Mouse (Mus musculus): ENCODE measurements around the gene Gstp2. TPM values are rescaled to one million over a fixed set of nuclear protein-coding genes. Genes with fewer than 3 reads are reported as not detected.

Gene Gstp2
- total RNA-seq, 1 experiment from 2014 or later = 65.7 TPM

DNA sequence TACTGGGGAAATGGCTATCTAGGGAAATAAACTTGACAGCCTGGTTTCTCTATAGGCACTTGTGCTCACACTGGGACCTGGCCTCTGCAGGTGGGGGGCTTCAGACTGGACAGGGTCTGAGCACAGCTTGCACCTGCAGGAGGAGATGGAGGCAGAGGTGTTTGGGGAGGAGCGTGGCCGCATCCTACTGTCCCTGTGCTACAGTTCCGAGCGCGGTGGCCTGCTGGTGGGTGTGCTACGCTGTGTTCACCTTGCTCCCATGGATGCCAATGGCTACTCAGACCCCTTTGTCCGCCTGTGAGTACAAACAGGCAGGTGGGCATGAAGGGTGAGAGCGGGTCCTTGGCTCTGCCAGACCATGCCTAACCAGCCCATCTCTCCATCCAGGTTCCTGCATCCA lies 39.9 kb downstream of the Gstp2 start:
- DNase-seq = no peak

GRCm38 (mm10) chr19:4005091-4005490 lies 40.7 kb downstream of the Gstp2 start:
- no peak for DNase-seq

- no peak for DNase-seq
Measured at GRCm38 (mm10) chr19:4004331-4004730, 41.5 kb downstream of the Gstp2 start.

GRCm38 (mm10) chr19:4003641-4004040 lies 42.2 kb downstream of the Gstp2 start:
- DNase-seq = no peak

- no peak for DNase-seq
Measured at GRCm38 (mm10) chr19:4003112-4003511, 42.7 kb downstream of the Gstp2 start, which contains the start of gene Doc2g. Gene Doc2g (plus strand): TSS chr19:4003313.

DNA sequence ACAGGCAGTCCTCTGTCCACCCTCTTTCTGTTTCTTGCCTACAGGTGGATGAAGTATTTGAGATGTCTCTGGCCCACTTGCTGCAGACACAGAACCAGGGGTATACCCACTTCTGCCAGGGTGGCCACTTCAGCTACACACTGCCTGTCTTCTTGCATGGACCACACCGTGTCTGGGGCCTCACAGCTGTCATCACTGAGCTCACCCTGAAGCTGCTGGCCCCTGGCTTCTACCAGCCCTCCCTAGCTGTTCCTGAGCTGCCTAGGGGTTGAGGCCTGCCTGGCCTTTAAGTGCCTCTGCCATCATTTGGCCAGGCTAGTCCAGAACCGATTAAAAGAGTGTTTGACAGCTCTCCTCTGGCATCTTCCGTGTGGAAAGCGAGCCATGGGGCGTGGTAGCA lies 44.1 kb downstream of the Gstp2 start:
- no peak for DNase-seq

GRCm38 (mm10) chr19:4000949-4001525 lies 44.8 kb downstream of the Gstp2 start:
- no peak for DNase-seq

- peak; percentile 90 for DNase-seq
Measured at GRCm38 (mm10) chr19:4000119-4000900, 45.5 kb downstream of the Gstp2 start, which contains the start of the genes Nudt8 and Gm49405. Gene Nudt8 (plus strand): TSS chr19:4000580. Gene Gm49405 (plus strand): TSS chr19:4000626.

DNA sequence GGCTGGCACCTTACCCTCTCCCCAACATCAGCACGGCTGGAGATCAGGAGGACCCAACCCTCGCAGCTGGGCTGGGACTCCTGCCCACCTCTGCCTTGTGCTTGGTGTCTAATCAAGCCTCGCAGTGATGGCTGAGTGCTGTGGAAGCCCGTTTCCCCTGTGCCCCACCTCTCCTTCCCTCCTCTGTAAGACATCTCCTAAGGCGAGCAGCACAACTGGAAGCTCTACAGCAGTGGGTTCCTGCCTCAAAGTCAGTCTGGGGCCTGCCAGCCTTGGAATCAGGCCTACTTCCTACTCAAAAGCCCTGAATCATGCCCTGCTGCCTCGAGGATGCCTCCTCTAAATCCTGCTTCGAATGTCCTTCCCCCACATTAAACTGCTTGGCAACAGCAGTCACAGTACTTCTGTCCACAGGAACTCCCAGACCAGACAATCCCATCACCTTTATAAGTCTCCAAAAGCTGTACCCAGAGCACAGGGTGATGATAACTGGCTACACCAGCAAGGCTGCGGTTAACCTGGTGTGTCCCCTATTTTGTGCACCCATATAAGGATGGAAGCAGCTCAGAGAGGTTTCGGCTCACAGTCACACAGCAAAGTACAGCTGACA lies 46.6 kb downstream of the Gstp2 start:
- DNase-seq = no peak

DNA sequence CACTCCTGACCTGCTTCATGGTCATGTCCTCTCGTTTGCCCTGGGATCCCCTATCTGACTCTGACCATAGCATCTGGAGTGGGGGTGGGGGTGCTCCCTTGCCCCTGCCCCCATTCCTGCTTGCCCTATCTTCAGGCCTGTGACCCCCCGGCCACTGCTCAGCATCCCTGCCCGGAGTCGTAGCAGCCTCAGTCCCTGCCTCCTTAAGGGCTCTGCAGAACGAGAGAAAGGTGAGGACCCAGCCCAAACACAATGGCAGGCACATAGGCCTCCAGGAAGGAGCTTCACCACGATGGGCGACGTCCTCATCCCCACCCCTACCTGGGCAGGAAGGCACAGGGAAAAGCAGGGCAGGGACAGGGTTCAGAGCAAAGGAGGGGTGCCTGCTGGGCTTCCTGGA lies 47.5 kb downstream of the Gstp2 start:
- no peak for DNase-seq

- DNase-seq = no peak
Measured at GRCm38 (mm10) chr19:3997231-3997630, 48.6 kb downstream of the Gstp2 start.

DNA sequence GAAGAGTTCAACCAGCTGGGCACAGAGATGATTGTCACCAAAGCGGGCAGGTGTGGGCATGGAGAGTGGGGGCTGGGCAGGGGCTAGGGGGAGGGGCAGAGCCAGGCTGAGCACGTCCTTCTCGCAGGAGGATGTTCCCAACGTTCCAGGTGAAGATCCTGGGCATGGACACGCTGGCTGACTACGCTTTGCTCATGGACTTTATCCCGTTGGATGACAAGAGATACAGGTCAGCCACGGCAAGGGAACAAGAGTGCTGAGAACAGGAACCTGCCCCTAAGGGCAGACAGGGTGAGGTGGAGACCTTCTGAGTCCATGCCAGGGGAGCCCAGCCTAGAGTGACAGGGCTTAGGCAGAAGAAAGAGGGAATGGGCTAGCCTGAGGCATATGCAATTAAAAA lies 49.1 kb downstream of the Gstp2 start:
- DNase-seq = no peak

GRCm38 (mm10) chr19:3996106-3996505 lies 49.7 kb downstream of the Gstp2 start:
- no peak for DNase-seq

GRCm38 (mm10) chr19:3995505-3995904 lies 50.3 kb downstream of the Gstp2 start:
- DNase-seq = no peak

DNA sequence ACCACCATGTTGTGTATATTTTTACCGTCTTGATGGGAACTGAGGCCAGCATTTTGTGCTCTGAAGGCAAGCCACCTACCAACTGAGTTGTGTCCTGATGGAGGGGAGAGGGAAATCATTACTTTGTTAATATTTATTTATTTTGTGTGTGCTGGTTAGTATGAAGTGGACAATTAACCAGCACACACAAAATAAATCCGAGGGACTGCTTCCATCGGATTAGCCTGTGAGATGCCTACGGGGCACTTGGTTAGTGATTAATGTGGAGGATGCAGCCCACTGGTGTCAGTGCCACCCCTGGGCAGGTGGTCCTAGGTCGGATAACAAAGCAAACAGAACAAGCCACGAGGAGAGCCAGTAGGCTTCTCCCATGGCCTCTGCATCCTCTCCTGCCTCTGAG lies 50.9 kb downstream of the Gstp2 start:
- no peak for DNase-seq

- DNase-seq = no peak
Measured at GRCm38 (mm10) chr19:3992416-3992815, 53.4 kb downstream of the Gstp2 start, which contains the start of gene Tbx10. Gene Tbx10 (plus strand): TSS chr19:3992752.

DNA sequence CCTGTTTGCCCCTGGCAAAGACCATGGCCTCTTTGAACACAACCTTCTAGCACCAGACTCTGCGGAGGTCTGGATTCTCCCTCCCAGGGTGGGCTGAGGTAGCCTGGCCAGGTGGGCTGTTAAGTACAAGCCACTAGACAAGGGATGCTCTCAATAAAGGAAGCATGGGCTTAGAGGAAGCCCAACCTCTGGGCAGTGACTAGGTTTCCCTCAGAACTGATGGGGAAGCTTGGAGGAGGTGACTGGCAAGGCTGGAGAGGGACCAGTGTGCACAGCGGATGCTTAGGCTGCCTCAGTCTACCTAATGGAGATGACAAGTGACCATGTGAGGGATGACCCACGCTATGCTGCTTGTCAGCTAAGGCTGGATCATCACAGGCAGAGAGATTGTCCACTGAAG lies 53.9 kb downstream of the Gstp2 start:
- DNase-seq = no peak

- no peak for DNase-seq
Measured at GRCm38 (mm10) chr19:3991562-3991961, 54.3 kb downstream of the Gstp2 start.

GRCm38 (mm10) chr19:3990804-3991203 lies 55.0 kb downstream of the Gstp2 start:
- DNase-seq = no peak
